Mouse (Mus musculus): ENCODE measurements at regions not wholly inside any gene's neighbourhood (a gene's known extent, or its start where the extent isn't known, plus 50 kb on each side); places are given as distances from the start of the nearest gene placed in this dataset.

GRCm38 (mm10) chr2:167763891-167764410, 74.3 kb upstream of the Tmem189 start:
- Histone ChIP-seq H3K36me3 (ENCODE audit: control insufficient read depth, insufficient read depth) (no peaks in the 10 kb centered on the region), H3K79me2 (ENCODE audit: control insufficient read depth, insufficient read depth) (no peaks in the 10 kb centered on the region)
- peak; percentile 4 for TF ChIP-seq CEBPB (IDR thresholded peaks at IDR 0.05; ENCODE audit: low read depth)
- no peak for TF ChIP-seq CTCF (IDR thresholded peaks at IDR 0.05; ENCODE audit: control insufficient read depth, insufficient read depth, insufficient read length)
- TF ChIP-seq FOSL1 (IDR thresholded peaks at IDR 0.05; ENCODE audit: insufficient read depth, low read length, poor library complexity, severe bottlenecking), result no peak
- no peak for TF ChIP-seq MAX (IDR thresholded peaks at IDR 0.05)
- TF ChIP-seq MYOG (IDR thresholded peaks at IDR 0.05; ENCODE audit: control insufficient read depth, extremely low read depth, insufficient read length), result no peak

GRCm38 (mm10) chr2:167761404-167761936, 71.8 kb upstream of the Tmem189 start:
- TF ChIP-seq CTCF (IDR thresholded peaks at IDR 0.05; ENCODE audit: control insufficient read depth, insufficient read depth, insufficient read length) (no peak), MAX (IDR thresholded peaks at IDR 0.05) (no peak), USF1 (IDR thresholded peaks at IDR 0.05; ENCODE audit: low read depth) (no peak), MYOD1 (IDR thresholded peaks at IDR 0.05; ENCODE audit: control insufficient read depth, insufficient read length, low read depth) (no peak)
- H3K4me3 ChIP-seq (ENCODE audit: insufficient read depth, poor library complexity, severe bottlenecking), result no peak overlapping the region

More at GRCm38 (mm10) chr2:167763891-167764410, 74.3 kb upstream of the Tmem189 start:
- Histone ChIP-seq H3K27me3 (ENCODE audit: control insufficient read depth, insufficient read depth, insufficient read length) (no peaks in the 10 kb centered on the region), H3K79me3 (ENCODE audit: low read depth) (no peaks in the 10 kb centered on the region), H3ac (ENCODE audit: control insufficient read depth, insufficient read length, low read depth) (no peak overlapping the region), H3K4me3 (ENCODE audit: insufficient read depth, poor library complexity, severe bottlenecking) (no peak overlapping the region)

GRCm38 (mm10) chr2:167760681-167761403, 71.2 kb upstream of the Tmem189 start:
- TF ChIP-seq MYOG (IDR thresholded peaks at IDR 0.05; ENCODE audit: control insufficient read depth, extremely low read depth, insufficient read length) (no peak), MAX (IDR thresholded peaks at IDR 0.05) (no peak), CEBPB (IDR thresholded peaks at IDR 0.05; ENCODE audit: low read depth) (no peak), MYOD1 (IDR thresholded peaks at IDR 0.05; ENCODE audit: control insufficient read depth, insufficient read length, low read depth) (no peak), USF1 (IDR thresholded peaks at IDR 0.05; ENCODE audit: low read depth) (no peak), CTCF (IDR thresholded peaks at IDR 0.05; ENCODE audit: control insufficient read depth, insufficient read depth, insufficient read length) (no peak), FOSL1 (IDR thresholded peaks at IDR 0.05; ENCODE audit: insufficient read depth, low read length, poor library complexity, severe bottlenecking) (no peak)
- no peaks in the 10 kb centered on the region for H3K79me3 ChIP-seq (ENCODE audit: low read depth)
- no peak overlapping the region for H3K4me3 ChIP-seq (ENCODE audit: insufficient read depth, poor library complexity, severe bottlenecking)
- no peaks in the 10 kb centered on the region for H3K36me3 ChIP-seq (ENCODE audit: control insufficient read depth, insufficient read depth)
- H3K27me3 ChIP-seq (ENCODE audit: control insufficient read depth, insufficient read depth, insufficient read length), result no peaks in the 10 kb centered on the region
- no peaks in the 10 kb centered on the region for H3K79me2 ChIP-seq (ENCODE audit: control insufficient read depth, insufficient read depth)
- H3ac ChIP-seq (ENCODE audit: control insufficient read depth, insufficient read length, low read depth), result peak overlapping the region; percentile 36

More at GRCm38 (mm10) chr2:167761404-167761936, 71.8 kb upstream of the Tmem189 start:
- Histone ChIP-seq H3ac (ENCODE audit: control insufficient read depth, insufficient read length, low read depth) (peak overlapping the region; percentile 15), H3K79me3 (ENCODE audit: low read depth) (no peaks in the 10 kb centered on the region), H3K36me3 (ENCODE audit: control insufficient read depth, insufficient read depth) (no peaks in the 10 kb centered on the region), H3K27me3 (ENCODE audit: control insufficient read depth, insufficient read depth, insufficient read length) (no peaks in the 10 kb centered on the region), H3K79me2 (ENCODE audit: control insufficient read depth, insufficient read depth) (no peaks in the 10 kb centered on the region)

- Histone ChIP-seq H3ac (ENCODE audit: control insufficient read depth, insufficient read length, low read depth) (no peak overlapping the region), H3K36me3 (ENCODE audit: control insufficient read depth, insufficient read depth) (no peaks in the 10 kb centered on the region), H3K79me3 (ENCODE audit: low read depth) (no peaks in the 10 kb centered on the region), H3K27me3 (ENCODE audit: control insufficient read depth, insufficient read depth, insufficient read length) (no peaks in the 10 kb centered on the region), H3K4me3 (ENCODE audit: insufficient read depth, poor library complexity, severe bottlenecking) (no peak overlapping the region), H3K79me2 (ENCODE audit: control insufficient read depth, insufficient read depth) (no peaks in the 10 kb centered on the region)
- no peak for TF ChIP-seq CTCF (IDR thresholded peaks at IDR 0.05; ENCODE audit: control insufficient read depth, insufficient read depth, insufficient read length)
- TF ChIP-seq USF1 (IDR thresholded peaks at IDR 0.05; ENCODE audit: low read depth), result no peak
- no peak for TF ChIP-seq MYOD1 (IDR thresholded peaks at IDR 0.05; ENCODE audit: control insufficient read depth, insufficient read length, low read depth)
- no peak for TF ChIP-seq FOSL1 (IDR thresholded peaks at IDR 0.05; ENCODE audit: insufficient read depth, low read length, poor library complexity, severe bottlenecking)
- TF ChIP-seq MAX (IDR thresholded peaks at IDR 0.05), result peak; percentile 57
- no peak for TF ChIP-seq MYOG (IDR thresholded peaks at IDR 0.05; ENCODE audit: control insufficient read depth, extremely low read depth, insufficient read length)
- TF ChIP-seq CEBPB (IDR thresholded peaks at IDR 0.05; ENCODE audit: low read depth), result peak; percentile 100
These were observed 70.2 kb upstream of the Tmem189 start for GRCm38 (mm10) chr2:167759603-167760390.

GRCm38 (mm10) chr2:167757157-167757780, 67.6 kb upstream of the Tmem189 start:
- Histone ChIP-seq H3K4me3 (ENCODE audit: insufficient read depth, poor library complexity, severe bottlenecking) (no peak overlapping the region), H3K27me3 (ENCODE audit: control insufficient read depth, insufficient read depth, insufficient read length) (no peaks in the 10 kb centered on the region), H3K79me2 (ENCODE audit: control insufficient read depth, insufficient read depth) (no peaks in the 10 kb centered on the region), H3ac (ENCODE audit: control insufficient read depth, insufficient read length, low read depth) (no peak overlapping the region), H3K36me3 (ENCODE audit: control insufficient read depth, insufficient read depth) (no peaks in the 10 kb centered on the region), H3K79me3 (ENCODE audit: low read depth) (no peaks in the 10 kb centered on the region)
- TF ChIP-seq CTCF (IDR thresholded peaks at IDR 0.05; ENCODE audit: control insufficient read depth, insufficient read depth, insufficient read length) (no peak), MYOG (IDR thresholded peaks at IDR 0.05; ENCODE audit: control insufficient read depth, extremely low read depth, insufficient read length) (no peak), CEBPB (IDR thresholded peaks at IDR 0.05; ENCODE audit: low read depth) (no peak), FOSL1 (IDR thresholded peaks at IDR 0.05; ENCODE audit: insufficient read depth, low read length, poor library complexity, severe bottlenecking) (no peak), MYOD1 (IDR thresholded peaks at IDR 0.05; ENCODE audit: control insufficient read depth, insufficient read length, low read depth) (no peak), USF1 (IDR thresholded peaks at IDR 0.05; ENCODE audit: low read depth) (no peak), MAX (IDR thresholded peaks at IDR 0.05) (no peak)

All from C2C12 (cell line).